Mouse (Mus musculus) urinary bladder, adult 2 months (tissue): Measurements from ENCODE around the gene Klhl1. TPM values are rescaled to one million over a fixed set of nuclear protein-coding genes. Genes with fewer than 3 reads are reported as not detected.

ENCODE experiments used
- DNase-seq: peaks from one replicate; pipeline ENCODE4 v3.0.0; 2022; ENCODE audit warnings: low spot score
- polyA plus RNA-seq: library from polyadenylated mRNA; depleted of rRNA; stranded (reverse); fragments of >200 nt; gene quantifications from 2 replicates; pipeline ENCODE4 v1.2.3, GENCODE M21; 2012; rRNA removed

The Klhl1 gene
- polyA plus RNA-seq, result 0.01 TPM in 2 replicates

DNA sequence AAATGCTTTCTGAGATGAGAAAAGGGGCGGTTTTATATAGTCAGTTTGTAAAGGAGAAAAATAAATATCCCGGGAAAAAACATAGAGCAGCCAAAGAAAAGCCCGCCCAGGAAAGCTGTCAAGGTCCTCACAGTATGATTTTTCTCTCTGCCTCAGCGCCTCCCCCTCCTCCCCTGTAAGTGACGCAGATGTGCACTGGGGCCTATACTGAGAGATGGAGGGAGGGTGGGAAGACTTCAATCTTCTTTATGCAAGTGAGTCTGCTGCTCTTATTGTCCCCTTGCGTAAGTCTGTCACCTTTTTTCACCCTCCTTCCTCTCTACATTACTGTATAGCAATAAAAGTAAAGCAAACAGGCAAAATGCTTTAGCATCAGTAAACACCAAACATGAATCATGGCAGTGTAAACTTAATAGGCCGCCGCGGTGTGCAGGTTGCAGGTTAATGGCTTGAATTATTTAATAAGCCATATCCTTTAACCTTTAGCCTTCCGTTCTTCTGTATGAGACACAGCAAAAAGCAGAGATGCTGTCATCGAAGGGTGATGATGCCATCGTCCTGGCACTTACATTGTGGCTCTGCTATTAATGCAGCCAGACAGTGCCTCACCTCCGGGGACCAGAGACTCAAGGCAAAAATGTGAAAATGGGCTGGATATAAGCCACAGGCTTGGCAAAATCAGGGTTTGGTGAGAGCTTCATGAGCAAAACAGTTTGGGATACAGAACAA lies at the start of gene Klhl1:
TSS of gene Klhl1 (minus strand) at position 149 of the 729 bp plus-strand sequence.
- DNase-seq, result no peak

DNA sequence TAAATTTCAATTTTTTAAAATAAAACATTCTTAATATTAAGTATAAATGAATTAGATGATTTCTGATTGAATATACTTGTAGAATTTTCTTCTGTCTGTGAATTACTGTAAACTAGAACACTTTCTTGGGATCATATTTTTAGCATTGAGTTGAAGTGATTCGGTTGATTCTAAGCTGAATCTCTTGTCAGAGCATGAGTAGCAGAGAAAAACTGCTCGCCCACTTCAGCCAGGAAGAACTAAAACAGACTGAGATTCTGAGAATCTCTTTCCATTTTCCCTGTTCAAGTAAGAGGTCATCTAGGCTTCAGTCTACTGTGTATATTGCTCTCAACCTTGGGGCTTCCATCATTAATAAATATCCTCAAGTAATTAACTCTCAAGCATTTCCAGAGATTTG lies 34.8 kb upstream of the Klhl1 start:
- no peak for DNase-seq

DNA sequence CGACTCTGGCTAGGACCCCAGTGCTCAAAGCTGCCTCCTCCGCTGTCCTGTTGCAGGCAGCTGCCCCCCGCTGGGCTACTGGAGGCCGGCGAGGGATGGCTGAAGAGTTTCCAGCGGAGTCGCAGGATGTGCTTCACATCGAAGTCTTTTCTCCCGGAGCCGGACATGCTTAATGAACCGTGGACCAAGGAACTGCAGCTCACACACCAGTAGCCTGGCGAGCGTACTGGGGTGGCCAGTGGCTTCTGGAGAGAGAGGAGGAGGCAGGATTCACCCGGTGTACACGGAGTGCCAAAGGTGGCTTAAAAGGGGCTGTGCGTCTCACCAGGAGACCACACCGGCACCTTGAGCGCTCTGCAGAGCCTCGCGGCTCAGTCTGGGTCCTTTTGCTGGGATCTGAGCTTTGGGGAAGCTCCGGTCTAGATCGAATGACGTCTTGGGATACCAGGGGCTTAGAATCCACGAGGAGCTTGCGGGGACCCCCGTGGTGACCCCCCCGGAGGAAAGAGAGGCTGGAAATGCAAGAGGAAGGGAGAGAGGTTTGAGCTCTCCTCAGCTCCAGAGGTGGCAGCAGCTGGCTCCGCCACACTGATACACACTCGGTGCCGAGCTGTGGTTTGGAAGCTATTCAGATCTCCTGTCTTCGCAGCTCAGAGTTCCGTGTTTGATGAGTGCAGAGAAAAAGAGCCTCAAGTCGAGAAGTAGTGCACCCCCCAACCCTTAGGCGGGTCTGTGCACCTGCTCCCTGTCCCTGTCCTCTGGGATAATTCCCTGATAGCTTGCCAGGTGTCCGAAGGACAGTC lies 550 bp downstream of the Klhl1 start:
- no peak for DNase-seq

DNA sequence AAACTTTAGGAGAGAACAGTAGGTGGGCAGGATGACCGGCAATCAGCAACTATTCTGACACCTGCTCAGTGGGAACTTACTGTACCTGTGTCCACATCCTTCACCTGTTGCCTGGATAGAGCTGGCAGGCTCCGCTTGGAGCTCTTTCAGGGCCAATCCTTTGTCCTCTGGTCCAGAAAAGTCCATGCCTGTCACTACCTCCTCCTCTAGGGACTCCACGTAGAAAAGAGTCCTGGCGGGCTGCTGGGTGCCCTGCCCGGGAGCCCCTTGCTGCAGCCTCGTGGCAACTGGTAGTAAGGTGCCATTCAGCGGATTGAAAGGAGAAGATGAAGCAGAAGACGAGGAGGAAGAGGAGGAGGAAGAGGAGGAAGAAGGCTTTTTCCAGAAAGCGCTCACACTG lies 1.2 kb downstream of the Klhl1 start:
- no peak for DNase-seq

DNA sequence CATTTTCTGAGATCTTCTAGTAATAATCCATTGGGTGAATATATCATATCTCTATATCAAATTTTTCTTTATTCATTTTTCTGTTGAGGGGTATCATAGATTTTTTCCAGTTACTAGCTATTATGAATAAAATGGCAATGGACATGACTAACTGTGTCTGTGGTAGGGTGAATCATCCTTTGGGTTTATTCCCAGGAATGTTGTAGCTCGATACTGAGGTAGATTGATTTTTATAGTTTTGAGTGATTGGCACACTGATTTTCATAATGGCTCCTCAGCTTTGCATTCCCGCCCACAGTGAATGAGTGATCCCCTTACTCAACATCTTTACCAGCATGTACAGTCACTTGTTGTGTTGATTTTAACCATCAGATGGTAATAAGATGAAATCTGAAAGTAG lies 19.0 kb downstream of the Klhl1 start:
- DNase-seq, result no peak

DNA sequence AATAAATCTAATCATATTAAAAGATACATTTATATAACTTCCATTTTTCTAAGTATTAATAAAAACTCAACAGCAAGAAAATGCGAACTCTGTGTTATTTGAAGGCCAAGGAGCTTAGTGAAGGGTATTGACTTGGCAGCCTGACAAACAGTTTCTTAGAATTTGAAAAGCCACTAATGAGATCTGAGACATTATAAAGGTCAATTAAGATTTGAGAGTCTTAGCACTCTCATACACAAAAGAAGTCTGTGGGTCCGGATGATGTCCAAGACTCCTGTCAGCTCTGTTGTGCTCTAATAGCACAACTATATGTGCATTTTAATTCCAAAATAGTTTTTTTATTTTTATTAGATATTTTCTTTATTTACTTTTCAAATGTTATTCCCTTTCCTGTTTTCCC lies 47.1 kb downstream of the Klhl1 start:
- DNase-seq, result no peak

DNA sequence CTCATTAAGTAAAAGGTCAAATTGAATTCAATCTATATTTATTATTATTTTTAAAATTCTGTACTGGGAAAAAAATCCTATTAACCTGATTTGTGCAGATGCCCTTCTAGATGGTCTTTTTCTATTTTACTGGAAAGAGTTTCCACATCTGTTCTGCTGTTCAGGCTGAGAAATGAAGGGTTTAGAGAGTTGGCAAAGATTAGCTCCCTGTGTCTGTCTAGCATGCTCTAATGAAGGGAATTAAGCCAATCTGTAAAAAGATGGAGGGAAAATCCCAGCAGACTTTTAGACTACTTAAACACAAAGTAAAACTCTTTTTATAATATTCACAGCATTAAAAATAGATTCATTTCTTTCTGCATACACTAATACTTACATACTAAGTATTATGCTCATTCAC lies 47.6 kb downstream of the Klhl1 start:
- DNase-seq, result no peak

DNA sequence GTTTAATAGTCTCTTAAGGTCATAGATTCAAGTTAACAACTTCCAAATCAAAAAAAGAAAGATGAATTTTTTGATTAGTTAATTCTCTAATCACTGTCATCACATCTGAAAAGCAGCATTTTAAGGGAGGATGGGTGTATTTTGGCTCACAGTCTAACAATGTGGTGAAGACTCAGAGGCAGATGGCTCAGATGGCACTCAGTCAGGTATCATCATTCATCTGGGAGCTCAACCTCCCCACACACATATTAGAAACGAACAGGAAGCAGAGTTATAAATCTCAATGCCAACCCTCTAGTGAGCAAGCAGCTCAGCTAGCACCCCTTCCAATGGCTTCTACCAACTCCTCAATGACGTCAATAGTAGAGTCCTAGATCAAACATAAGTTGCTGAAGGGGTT lies 57.1 kb downstream of the Klhl1 start:
- DNase-seq, result no peak

DNA sequence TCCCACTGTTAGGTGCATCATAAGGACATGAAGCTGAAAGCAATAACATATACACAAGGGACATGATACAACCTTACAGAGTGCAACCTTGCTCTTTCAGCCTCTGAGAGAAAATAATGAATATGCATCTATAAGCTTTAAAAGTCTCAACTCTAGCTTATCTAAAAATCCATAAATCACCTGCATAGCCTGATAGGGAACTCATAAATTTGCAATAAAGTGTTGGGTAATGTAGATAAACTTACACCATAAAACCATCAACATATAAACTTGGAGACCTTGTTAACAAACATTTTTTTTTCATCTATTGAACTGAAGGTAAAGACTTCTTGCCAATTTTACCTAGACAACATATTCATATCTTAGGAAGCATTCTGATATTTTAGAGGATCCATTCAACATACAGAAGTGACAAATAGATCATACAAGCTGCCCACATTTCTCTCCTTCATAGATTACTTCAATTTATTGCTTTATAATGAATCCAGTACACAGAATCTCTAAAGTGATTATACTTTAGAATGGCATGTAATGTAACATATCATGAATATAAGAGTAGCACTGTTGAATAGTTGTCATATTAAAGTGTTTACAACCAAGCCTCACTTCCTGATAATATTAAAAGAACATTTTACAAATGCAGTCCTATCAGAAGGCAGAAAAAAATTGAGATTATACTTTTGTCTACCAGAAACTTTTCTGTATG lies 126.7 kb downstream of the Klhl1 start:
- no peak for DNase-seq

DNA sequence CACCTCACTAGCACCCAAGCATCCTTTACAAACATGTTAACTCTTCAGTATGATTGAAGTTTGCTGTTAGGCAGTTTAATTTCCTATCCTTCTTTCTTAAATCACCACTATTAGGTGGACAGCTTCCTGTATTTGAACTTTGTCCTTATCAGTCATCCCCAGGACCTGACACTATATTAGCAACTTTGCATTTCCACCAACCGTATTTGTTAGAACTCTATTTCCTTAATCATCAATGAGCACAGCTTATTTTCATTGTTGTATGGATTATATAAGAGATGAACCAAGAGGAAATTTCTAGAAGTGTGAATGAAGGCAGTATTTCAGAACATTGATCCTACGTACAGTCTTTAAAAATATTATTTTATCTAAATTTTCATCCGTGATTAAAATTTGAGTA lies 156.2 kb downstream of the Klhl1 start:
- DNase-seq, result no peak

DNA sequence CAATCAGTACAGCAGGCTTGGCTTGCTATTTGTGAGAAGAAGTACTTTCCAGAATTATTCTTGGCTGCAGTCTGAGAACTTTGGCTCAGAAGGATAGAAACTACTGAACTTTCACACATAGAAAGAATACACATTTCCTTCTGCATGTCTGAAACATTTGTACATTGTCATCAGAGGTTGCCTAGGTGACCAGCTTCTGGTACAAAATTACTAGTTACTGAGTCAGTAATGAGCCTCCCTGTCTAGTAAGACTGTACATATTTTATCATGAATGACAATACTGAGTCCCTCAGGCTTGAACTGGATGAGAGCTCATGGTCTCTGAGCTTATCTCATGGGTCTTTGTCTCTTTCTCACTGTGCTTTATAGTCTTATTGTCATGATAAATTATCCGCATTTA lies 170.7 kb downstream of the Klhl1 start:
- DNase-seq, result no peak

DNA sequence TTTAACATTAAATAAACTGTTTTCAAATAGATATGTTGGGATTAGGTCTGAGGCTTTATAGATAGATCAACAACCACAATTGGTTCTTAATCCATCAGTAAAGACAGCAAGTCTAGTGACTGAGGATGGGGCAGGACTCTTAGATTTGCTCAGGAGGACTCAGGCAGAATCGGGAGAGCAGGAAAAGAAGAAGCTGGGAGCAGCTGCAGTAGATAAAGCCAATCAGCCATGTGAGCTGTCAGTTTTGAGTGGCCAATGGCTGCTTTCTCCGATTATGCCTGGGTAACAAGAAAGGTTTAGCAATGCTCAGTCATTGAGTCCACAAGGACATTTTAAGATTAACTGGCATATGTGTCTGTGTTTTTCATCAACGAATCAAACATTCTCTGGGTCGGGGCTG lies 187.8 kb downstream of the Klhl1 start:
- no peak for DNase-seq

DNA sequence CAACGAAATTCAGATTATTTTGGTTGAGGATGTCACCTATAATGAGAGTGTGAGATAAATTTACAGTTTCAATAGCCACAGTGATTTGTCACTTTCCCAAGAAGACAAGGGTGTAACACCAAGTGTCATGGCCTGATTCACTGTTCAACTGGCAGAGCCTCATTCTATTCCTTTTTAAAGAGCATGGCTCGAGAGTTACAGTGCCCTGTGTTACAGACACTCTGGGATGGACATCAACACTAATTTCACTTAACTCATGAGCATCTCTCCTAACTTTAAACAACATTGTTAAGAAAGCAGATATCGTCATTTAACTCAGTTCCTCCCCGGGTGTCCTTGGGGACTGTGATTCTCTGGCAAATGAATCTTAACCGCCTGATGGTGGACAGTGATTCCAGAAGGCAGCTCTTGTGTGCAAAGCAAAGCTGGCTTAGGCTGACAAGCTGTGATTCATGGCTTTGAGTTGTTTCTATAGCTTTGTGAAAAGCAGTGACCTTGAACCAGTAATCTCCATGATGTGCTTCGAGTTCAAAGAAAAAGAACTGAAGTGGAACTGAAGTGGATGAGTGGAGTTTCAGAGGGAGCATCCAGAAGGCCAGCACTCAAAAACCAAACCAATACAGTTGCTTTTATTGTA lies 301.0 kb downstream of the Klhl1 start:
- no peak for DNase-seq

DNA sequence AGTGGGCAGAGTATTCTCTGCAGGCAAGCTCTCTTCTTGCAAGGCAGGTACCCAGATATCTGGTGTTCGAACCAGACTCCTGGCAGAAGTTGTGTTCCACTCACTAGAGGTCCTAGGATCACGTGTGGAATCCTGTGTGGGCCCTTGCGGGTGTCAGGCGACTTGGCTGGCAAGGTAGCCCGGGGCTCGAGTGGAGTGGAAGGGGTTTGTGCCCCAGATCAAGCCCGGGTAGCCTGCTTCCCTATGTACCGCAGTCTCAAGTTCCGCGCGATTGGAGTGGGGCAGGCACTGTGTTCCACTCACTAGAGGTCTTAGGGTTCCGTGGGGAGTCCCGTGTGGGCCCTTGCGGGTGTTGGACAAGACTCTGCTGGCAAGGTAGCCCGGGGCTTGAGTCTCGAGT lies 324.1 kb downstream of the Klhl1 start:
- DNase-seq, result peak; percentile 23

DNA sequence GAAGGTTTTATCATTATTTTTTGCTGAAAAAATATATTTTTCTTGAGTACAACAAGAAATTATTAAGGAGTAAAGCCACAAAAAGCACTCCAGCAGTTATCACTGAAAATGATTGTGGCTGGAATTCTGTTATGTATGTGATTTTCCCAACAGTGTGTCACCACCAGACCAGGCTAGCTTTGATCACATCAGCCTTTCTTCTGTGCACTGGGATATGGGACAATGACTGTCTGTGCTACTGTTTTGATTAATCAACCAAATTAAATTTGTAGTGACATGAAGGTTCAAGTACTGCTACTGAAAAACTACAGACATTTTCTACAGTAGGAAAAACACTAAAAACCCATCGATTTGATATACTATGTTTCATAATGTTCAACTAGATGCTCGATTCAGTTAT lies 344.4 kb downstream of the Klhl1 start:
- DNase-seq, result no peak

DNA sequence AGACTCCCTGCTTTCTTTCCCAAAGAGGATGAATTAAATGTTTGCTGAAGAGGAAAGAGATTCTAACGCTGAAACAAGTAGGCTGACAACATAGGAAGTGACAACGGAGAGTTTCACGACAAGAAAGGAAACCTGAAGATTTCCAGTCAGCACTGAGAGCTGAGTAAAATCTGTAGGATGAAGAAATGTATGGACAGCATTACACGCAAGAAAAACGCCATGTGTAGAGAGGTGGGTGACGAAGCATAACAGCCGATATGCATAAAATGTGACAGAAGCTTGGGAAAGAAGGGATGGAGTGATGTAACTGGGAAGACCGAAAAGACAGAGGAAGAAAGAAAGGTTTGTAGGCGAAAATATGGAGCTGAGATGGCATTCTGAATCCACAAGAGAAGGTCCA lies 375.8 kb downstream of the Klhl1 start:
- no peak for DNase-seq

DNA sequence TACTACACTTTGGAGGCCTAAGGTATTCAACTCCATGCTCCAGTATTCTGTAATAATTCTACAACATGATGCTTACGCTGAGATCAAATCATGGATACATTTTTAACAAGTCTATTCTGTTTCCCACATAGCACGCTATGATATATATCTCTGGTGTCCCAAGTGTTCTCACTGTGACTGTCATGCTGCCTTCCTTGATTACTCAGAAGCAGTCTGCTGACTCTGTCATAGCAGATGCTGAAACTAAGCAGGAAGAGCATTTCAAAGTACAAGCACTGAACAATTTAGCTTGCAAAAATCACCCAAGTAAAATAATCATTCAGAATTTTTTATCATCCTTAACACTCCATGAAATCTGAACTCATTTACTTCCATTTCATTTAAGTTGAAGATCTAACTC lies 378.7 kb downstream of the Klhl1 start:
- no peak for DNase-seq

DNA sequence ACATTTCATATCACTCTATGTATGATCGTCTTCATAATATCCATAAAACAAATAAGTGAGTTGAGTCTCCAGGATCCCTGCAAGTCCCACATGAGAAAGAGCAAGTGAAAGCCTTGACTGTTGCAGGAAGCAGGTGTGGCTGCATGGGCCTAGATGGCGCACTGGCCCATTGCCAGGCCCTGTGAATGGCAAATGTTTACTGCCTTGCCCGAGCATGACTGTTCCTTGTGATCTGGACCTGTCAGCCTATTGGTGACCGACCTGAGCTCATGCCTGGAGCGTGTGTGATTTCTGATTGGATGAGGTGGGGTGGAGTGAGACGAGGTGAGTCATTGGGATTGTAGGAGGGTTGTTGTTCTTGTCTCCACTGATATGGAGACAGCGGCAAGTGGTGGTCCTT lies 411.5 kb downstream of the Klhl1 start:
- no peak for DNase-seq

DNA sequence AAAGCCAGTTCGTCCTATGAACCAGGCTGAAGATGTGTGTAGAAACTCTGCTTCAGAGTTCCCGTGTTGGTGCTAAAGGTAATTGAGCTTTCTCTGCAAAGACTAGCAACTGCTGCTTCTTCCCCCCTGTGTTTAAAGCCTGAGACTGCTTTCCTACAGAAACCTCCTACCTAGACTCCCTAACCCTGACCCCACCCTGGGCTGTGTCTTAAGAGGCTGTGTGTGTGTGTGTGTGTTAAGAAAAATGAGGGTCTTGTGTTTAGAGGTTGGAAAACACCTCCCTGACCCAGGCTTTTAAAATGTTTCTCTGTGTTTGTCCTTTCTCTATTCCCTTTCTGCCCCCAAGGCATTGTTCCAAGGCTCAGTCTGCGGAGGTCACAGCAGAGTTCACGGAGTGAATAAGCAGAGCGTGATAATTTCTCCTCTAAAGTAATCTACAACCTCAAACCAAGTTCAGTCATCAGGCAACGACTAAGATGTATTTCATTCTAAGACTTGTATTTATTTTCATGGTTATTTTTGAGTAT lies 437.2 kb downstream of the Klhl1 start:
- no peak for DNase-seq

DNA sequence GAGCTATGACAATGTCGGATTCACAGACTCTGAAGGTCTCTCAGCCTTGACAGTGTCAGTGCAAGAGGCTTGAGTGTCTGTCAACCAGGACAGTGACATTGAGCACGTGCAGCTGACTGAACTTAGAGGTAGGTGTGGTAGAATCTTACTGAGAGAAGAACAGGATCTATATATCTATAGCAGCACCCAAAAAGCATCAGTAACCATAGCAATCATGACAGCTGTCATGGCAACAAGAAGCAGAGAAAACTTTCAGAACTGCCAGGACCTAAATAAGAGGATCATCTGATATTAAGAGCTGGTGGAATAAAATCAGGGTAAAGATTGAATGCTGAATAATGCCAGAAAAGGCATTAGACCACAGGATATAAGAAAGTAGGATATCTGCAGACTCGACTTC lies 453.0 kb downstream of the Klhl1 start:
- no peak for DNase-seq
